Mouse (Mus musculus): ENCODE data around the gene Rras. TPM values are rescaled to one million over a fixed set of nuclear protein-coding genes. Genes with fewer than 3 reads are reported as not detected.
A peak's percentile ranks its signal among the peaks of the same experiment; 100 is the strongest.

Gene Rras
- total RNA-seq, 2 experiments from 2014 or later, result 71.6 to 75.7 TPM

- no peak for DNase-seq
- intact Hi-C loops (cut with DNase I), result no loop called here
These were observed 6.8 kb downstream of the Rras start for GRCm38 (mm10) chr7:45024281-45025248.

DNA sequence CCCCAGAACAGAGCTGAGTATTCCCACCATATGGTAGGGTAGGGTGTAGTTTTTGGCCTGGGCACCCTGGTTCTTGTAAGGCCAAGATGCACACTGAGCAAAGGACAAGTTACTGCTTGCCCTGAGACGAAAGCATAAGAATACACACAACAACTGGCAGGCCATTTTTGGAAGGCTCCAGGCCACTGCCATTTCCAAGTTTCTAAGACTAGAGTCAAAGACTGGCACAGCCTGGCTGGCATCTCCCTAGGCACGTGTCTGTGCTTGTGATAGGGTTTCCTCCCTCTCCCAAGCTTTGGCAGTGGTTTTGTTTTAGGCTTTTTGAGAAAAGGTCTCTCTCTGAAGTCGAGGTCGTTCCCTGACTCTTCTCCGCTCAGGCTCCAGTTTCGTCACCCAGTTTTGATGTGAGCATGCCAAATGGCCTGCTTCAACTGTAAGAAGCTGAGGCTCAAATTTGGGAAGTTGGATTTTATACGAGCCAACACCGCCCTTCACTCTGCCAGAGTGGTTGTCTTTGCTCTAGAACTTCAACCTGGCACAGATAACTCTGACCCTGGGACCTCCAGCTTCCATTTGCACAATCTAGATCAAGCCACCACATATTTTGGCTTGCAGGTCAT lies 8.0 kb downstream of the Rras start:
- DNase-seq, result no peak

DNA sequence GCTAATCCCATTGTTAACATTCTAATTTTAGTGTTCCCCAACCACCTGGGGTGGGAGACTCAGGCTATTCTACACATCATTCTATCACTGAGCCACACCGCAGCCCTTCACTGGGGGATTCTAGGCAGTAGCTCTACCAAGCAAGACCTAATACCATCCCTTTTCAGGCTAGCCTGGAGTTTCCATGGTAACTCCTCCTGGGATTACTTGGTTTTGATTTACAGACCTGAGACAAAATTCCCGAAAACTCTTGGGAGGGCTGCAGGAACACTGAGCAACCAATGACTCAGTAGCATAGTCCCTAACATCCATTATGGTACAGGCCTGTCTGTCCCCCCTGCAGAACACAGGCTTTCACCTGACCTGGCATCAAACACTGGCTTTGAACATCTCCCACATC lies 8.5 kb downstream of the Rras start:
- intact Hi-C loops (cut with DNase I), result no loop called here
- DNase-seq, result no peak

More for the DNA sequence above, 8.0 kb downstream of the Rras start:
- intact Hi-C loops (cut with DNase I), result no loop called here

DNA sequence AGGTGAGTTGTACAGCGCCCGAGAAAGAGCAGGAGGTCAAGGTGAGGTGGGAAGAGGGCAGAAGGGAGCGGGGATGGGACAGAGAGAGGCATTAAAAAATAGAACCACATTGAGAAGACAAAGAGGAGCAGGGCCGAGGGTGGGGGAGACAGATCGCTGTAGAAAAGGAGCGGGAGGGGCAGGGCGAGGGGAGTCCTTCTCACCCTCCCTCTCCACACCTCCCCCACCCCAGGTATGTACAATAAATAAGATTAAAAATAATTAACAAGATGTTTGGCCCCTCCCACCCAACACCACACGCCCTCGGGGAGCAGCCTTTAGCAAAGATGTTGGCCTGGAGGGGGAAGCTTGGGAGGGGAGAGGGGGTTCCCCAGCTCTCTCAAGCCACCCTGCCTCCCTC lies 10.0 kb downstream of the Rras start:
- intact Hi-C loops (cut with DNase I), result no loop called here

DNA sequence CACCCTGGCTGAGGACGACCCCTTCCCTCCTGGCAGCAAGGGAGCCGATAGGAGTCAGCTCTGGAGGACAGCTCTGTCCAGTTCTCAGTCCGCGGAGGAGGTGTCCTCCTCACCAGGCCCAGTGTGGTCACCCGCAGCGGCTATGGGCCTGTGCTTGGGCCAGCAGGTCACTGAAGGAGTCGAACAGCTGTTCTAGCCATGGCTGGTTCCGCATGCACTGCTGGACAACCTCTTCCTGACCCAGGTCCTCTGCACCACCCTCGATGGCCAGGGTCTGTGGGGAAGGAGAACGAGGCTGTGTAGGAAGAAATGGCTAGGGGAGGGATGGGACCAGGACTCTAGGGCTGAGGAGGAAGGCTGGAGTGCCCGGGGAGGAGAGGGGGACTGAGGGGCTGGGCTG lies 10.6 kb downstream of the Rras start:
- DNase-seq, result no peak
- intact Hi-C loops (cut with DNase I), result no loop called here

More for the DNA sequence above, 10.0 kb downstream of the Rras start:
- no peak for DNase-seq

DNA sequence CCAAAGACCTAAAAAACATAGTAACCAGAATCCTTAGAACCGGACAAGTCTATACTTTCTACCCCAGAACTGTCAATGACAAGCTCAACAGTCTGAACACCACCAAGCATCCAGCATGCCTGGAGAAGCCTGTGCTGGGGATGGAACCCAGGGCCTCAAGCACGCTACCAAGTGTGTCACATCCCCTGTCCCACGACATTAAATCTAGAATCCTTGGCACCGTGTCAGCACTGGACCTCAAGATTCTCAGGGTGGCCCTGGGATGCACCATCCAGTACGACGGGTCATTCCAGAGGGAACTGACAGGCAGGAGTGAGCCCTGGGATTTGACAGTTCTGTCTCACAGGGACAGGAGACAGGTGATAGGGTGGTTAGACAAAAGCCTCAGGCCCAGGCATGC lies 12.2 kb downstream of the Rras start:
- intact Hi-C loops (cut with DNase I), result no loop called here

GRCm38 (mm10) chr7:45030857-45031256 lies 13.1 kb downstream of the Rras start:
- DNase-seq, result no peak
- intact Hi-C loops (cut with DNase I), result no loop called here

More for the DNA sequence above, 12.2 kb downstream of the Rras start:
- no peak for DNase-seq

GRCm38 (mm10) chr7:45033722-45034359 lies 16.1 kb downstream of the Rras start:
- intact Hi-C loops (cut with DNase I), result no loop called here

GRCm38 (mm10) chr7:45035631-45036030 lies 17.9 kb downstream of the Rras start:
- intact Hi-C loops (cut with DNase I), result no loop called here
- DNase-seq, result no peak

More at GRCm38 (mm10) chr7:45033722-45034359, 16.1 kb downstream of the Rras start:
- DNase-seq, result no peak

GRCm38 (mm10) chr7:45036702-45037101 lies 18.9 kb downstream of the Rras start:
- intact Hi-C loops (cut with DNase I), result no loop called here
- no peak for DNase-seq

GRCm38 (mm10) chr7:45037720-45038361 lies 20.1 kb downstream of the Rras start:
- intact Hi-C loops (cut with DNase I), result no loop called here
- DNase-seq, result peak; percentile 59 to 76

DNA sequence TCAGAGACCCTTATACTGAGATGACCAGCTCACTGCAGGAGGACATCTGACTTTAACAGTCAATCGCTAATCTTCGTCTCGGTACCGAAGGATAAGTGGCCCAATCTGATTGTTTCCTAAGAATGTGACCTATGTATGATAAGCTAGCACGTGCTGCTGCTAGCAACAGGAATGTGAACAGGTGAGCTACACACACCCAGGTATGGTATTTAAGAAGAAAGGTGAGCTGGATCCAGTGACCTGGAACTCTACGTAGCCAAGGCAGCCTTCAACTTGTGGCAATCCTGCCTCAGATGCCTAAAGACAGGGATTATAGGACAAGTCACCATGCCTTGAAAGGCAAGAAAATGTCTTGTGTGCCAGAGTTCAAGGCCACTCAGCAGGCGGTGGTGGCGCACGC lies 20.6 kb downstream of the Rras start:
- DNase-seq, result no peak
- intact Hi-C loops (cut with DNase I), result no loop called here

DNA sequence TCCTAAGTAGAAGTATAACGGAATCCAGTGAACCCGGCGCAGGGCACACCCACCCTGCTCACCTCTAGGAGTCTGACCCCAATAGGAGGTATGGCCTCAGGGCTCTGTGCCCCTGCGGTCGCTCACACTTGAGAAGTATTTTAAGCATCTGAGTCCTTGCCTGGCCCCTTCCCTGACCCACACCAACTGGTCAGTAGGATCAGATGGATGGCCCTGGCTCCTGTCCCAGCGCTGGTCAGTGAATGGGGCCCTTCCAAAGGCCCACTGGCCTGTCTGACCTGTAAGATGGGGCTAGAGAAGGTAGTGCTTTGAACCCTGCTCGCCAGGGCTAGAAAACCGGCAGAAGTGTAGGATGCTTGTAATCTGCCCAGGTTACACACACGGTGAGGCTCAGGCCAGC lies 23.1 kb downstream of the Rras start:
- DNase-seq, result no peak

DNA sequence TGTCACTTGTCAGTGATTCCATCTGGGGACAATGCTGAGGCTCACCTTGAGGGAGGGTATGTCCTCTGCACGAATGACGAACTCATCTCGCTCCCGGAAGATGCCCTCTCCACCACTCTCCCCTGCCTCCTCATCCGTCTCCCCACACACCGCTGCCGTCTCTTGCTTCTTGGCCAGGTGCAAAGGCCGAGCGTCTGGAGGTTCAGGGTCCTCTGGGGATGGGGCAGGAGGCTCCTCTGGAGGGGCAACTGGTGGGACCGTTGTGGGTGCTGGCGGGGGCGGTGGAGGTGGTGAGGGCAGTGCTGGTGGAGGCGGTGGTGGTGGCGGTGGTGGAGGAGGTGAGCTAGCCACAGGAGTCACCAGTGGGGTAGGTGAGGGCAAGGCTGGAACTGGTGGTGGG lies 25.5 kb downstream of the Rras start:
- DNase-seq, result no peak
- intact Hi-C loops (cut with DNase I), result no loop called here

More for the DNA sequence above, 23.1 kb downstream of the Rras start:
- intact Hi-C loops (cut with DNase I), result no loop called here

- intact Hi-C loops (cut with DNase I), result no loop called here
- DNase-seq, result no peak
These were observed 28.0 kb downstream of the Rras start for GRCm38 (mm10) chr7:45045741-45046140.

- DNase-seq, result no peak
- intact Hi-C loops (cut with DNase I), result no loop called here
These were observed 29.1 kb downstream of the Rras start for GRCm38 (mm10) chr7:45046853-45047350.

GRCm38 (mm10) chr7:45047491-45047890 lies 29.7 kb downstream of the Rras start:
- intact Hi-C loops (cut with DNase I), result no loop called here
- DNase-seq, result no peak

- intact Hi-C loops (cut with DNase I), result no loop called here
These were observed 30.5 kb downstream of the Rras start for GRCm38 (mm10) chr7:45048001-45048890.

DNA sequence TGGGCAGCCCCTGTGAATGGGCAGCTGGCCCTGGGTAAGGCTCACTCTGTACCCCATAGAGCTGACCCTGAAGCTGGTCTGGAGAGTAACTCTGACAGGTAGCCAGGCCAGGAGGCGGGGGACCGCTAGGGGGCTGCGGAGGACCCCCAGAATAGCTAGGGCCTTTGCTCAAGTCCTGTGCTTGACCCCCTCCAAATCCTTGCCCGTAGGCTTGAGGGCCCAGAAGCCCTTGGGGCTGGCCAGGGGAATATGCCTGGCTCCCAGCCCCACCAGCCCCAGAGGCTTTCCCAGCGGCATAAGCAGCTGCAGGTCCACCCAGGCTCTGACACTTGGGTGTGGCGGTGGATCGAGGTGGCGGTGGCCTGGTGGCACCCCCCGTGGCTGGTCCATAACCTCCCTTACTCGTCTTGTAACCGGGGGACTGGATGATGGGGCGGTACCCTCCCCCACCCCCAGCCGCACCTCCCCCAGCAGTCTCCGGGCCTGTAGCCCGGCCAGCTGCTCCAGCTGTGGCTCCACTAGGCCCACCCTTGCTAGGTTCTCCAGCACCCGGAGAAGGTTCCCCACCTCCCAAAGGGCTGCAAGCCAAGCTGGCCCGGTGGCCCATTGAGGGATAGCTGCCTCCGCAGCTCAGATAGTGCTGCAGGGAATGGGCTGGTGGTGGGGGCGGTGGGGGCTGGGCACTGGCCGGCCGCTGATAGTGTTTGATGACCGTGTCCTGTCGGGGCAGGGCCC lies 31.3 kb downstream of the Rras start:
- peak; percentile 58 to 62 for DNase-seq
- intact Hi-C loops (cut with DNase I), result no loop called here

More at GRCm38 (mm10) chr7:45048001-45048890, 30.5 kb downstream of the Rras start:
- DNase-seq, result peak in 1 of 2 experiments; percentile 27
